Mouse (Mus musculus) heart, embryonic 16.5 days (tissue): ENCODE measurements at regions not wholly inside any gene's neighbourhood (a gene's known extent, or its start where the extent isn't known, plus 50 kb on each side); places are given as distances from the start of the nearest gene placed in this dataset.

Experiments
- ATAC-seq: fragments of 200-750 bp; cut with Nextera tagmentation; replicated peaks from 2 replicates; pipeline ENCODE4 v1.8.0; 2017; ENCODE audit warnings: moderate number of reproducible peaks; ENCODE audit not compliant: insufficient read depth, low FRiP score; ENCODE audit errors: extremely low read depth
- H3K27ac ChIP-seq: fragments of 300-500 bp; sonication (generic); 2 replicates; pipeline ENCODE4 v1.5.1; 2014; ENCODE audit warnings: mild to moderate bottlenecking, low read length, control low read depth, moderate library complexity
- H3K27me3 ChIP-seq: fragments of 300-500 bp; sonication (generic); 2 replicates; pipeline ENCODE4 v1.6.1; 2014; ENCODE audit warnings: low read length, mixed read lengths; ENCODE audit not compliant: control insufficient read depth, insufficient read depth
- H3K36me3 ChIP-seq: fragments of 300-500 bp; sonication (generic); 2 replicates; pipeline ENCODE4 v1.6.1; 2014; ENCODE audit not compliant: control insufficient read depth, insufficient read depth
- H3K4me1 ChIP-seq: fragments of 300-500 bp; sonication (generic); 2 replicates; pipeline ENCODE4 v1.6.1; 2014; ENCODE audit warnings: low read length, mixed read lengths; ENCODE audit not compliant: control insufficient read depth, insufficient read depth
- H3K4me2 ChIP-seq: fragments of 300-500 bp; sonication (generic); 2 replicates; pipeline ENCODE4 v1.6.1; 2014; ENCODE audit warnings: low read depth, mild to moderate bottlenecking, control low read depth, low read length
- H3K4me3 ChIP-seq: fragments of 300-500 bp; sonication (generic); 2 replicates; pipeline ENCODE4 v1.5.1; 2014; ENCODE audit warnings: mild to moderate bottlenecking, control low read depth, low read length
- H3K9ac ChIP-seq: fragments of 300-500 bp; sonication (generic); 2 replicates; pipeline ENCODE4 v1.6.1; 2014; ENCODE audit warnings: low read length, control low read depth
- H3K9me3 ChIP-seq: fragments of 300-500 bp; sonication (generic); replicated peaks from 2 replicates; pipeline ENCODE4 v1.6.1; 2016; ENCODE audit warnings: low read length; ENCODE audit not compliant: control insufficient read depth
- WGBS: fragments of 180-500 bp; shearing (Covaris S2); extraction: QIAGEN DNeasy Blood & Tissue Kit; methylation state at CpG from one replicate; pipeline ENCODE4 v1.1.7; 2014; 5-methylcytosine and 5-hydroxymethylcytosine counted together

DNA sequence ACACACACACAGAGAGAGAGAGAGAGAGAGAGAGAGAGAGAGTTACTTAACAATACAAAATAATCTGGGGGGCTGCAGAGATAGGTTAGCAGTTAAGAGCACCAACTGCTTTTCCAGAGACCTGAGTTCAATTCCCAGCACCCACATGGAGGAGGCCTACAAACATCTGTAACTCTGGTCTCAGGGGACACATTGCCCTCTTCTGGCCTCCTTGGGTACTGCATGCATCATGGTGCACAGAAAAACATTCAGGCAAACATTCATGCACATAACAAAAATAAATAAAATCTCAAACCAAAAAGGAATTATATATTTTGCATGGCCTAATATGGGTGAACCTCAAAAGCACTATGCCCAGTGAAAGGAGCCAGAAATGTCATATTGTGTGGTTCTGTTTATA is 161.6 kb downstream of the Kit start:
- Histone ChIP-seq H3K27ac (no peak overlapping the region), H3K4me2 (no peak overlapping the region), H3K9ac (no peak overlapping the region), H3K36me3 (peaks cover 5% of the 10 kb centered on the region; the same call in 1 of the 2 replicates), H3K4me3 (no peak overlapping the region), H3K9me3 (peaks cover 2% of the 10 kb centered on the region), H3K27me3 (no peaks in the 10 kb centered on the region; the same call in 1 of the 2 replicates), H3K4me1 (no peaks in the 10 kb centered on the region)
- no peak for ATAC-seq

DNA sequence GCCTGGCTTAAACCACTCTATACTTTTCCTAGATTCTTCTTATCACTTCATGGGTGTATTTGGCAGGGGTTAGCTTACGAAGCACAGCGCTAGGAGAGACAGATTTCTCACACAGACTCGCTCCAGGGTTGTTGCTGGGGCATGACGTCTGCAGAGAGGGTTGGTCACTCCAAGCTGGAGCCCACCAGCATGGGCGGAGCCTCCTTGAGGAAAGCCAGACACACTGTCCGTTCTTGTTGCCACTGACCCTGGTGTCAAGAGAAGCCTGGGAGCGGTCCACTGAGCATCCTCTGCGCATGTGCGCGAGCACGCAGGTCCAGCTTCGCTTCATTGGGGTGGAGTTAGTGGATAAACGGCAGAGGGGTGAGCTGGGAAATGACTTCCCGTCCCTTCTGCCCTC is 159.8 kb downstream of the Kit start:
- ATAC-seq: peak; percentile 86
- Histone ChIP-seq H3K4me3 (peak overlapping the region; percentile 17; the same call in 1 of the 2 replicates), H3K4me2 (peak overlapping the region; percentile 31; the same call in 1 of the 2 replicates)

DNA sequence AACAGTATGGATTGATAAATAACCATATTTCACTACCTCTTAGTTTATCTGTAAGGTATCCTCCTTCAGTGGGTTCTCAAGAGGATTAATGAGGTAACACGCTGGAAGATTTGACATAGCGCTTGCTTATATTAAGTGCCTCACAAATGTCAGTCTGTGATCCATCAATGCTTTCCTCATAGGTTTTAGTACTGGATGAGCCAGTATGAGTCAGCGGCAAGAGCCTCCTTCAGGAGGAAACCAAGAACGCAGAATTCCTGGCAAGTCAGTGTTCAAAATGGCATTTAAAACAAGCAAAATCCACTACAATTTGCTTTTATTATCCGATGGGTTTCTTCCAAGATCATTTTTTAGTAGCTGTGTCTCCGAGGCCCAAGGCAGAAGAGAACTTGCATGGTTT is 159.3 kb downstream of the Kit start:
- peaks cover 5% of the 10 kb centered on the region; the same call in 1 of the 2 replicates for H3K36me3 ChIP-seq
- no peaks in the 10 kb centered on the region for H3K27me3 ChIP-seq
- no peak overlapping the region for H3K4me2 ChIP-seq
- H3K9ac ChIP-seq: no peak overlapping the region
- H3K9me3 ChIP-seq: peaks cover 2% of the 10 kb centered on the region
- no peaks in the 10 kb centered on the region for H3K4me1 ChIP-seq
- ATAC-seq: no peak
- no peak overlapping the region for H3K27ac ChIP-seq
- 74% methylated on average over 6 of the region's 6 CpGs for WGBS
- no peak overlapping the region for H3K4me3 ChIP-seq

More for the DNA sequence above, 159.8 kb downstream of the Kit start:
- Histone ChIP-seq H3K4me1 (no peaks in the 10 kb centered on the region), H3K27me3 (no peaks in the 10 kb centered on the region; the same call in 1 of the 2 replicates), H3K36me3 (peaks cover 5% of the 10 kb centered on the region; the same call in 1 of the 2 replicates), H3K9ac (no peak overlapping the region), H3K27ac (peak overlapping the region; percentile 61), H3K9me3 (peaks cover 2% of the 10 kb centered on the region)
- 63% methylated on average over 14 of the region's 14 CpGs for whole genome bisulfite sequencing

DNA sequence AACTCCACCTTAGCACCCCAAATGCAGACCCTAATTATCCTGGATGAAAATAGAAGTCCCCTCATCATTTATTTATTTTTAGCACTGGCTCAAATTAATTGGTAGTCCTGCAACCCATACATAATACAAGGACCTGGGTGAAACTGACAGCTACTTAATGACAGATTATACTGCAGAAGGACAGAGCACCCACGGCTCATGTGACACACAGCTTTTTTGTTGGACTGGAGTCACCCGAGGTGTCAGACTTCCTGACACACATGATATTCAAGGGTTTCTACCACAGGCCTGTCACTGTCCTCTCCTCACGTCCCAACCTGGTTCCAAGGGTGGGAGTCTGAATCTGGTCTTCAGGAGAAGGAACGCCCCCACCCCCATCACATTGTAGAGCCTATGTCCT is 156.5 kb downstream of the Kit start:
- no peak overlapping the region for H3K4me3 ChIP-seq
- H3K27me3 ChIP-seq: no peaks in the 10 kb centered on the region
- no peak for ATAC-seq
- 53% methylated on average over 4 of the region's 4 CpGs for WGBS
- H3K9me3 ChIP-seq: peaks cover under 1% of the 10 kb centered on the region
- H3K27ac ChIP-seq: no peak overlapping the region
- H3K9ac ChIP-seq: no peak overlapping the region
- H3K4me2 ChIP-seq: no peak overlapping the region
- H3K4me1 ChIP-seq: no peaks in the 10 kb centered on the region
- H3K36me3 ChIP-seq: no peaks in the 10 kb centered on the region

DNA sequence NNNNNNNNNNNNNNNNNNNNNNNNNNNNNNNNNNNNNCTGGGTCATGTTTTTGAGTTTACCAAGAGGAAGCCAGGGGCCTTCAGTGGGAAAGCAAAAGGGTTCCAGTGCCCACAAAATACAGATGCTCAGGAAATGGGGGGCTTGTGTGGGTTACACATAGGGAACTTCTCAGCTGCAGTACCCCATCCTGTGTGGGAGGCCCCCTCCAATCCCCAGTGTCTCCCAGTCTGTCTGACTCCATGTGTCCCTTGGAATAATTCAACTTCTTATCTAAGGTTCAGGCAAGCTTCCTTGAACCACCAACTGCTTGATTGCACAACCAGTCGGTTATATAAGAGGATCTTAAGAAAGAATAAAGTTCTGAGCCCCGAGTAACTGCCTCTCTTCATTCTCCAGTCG is 156.0 kb downstream of the Kit start:
- Histone ChIP-seq H3K9ac (no peak overlapping the region), H3K9me3 (no peaks in the 10 kb centered on the region), H3K36me3 (no peaks in the 10 kb centered on the region), H3K27me3 (no peaks in the 10 kb centered on the region), H3K4me1 (no peaks in the 10 kb centered on the region), H3K4me3 (no peak overlapping the region), H3K4me2 (no peak overlapping the region), H3K27ac (no peak overlapping the region)
- no peak for ATAC-seq
- WGBS: 51% methylated on average over 3 of the region's 3 CpGs

DNA sequence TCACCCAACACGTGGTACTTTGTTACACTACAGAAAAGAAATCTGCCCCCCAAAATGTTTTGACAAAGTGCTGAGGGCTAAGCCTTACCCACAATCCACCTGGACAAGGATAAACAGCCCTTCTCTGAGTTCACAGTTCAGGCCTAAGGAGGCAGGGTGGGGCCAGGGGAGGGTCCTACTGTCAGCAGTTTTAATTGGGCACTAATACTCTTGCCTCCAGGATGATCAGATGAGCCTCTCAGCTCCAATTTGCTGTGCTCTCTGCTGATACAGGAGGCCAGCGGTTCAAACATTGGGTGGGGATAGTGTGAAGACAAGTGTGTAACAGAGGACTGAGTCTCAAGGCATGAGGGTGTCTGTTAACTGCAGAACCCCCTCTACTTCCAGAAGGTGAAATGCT is 146.6 kb downstream of the Kit start:
- Histone ChIP-seq H3K27me3 (no peaks in the 10 kb centered on the region), H3K27ac (no peak overlapping the region), H3K9me3 (no peaks in the 10 kb centered on the region), H3K4me2 (no peak overlapping the region), H3K4me1 (peaks cover 6% of the 10 kb centered on the region; the same call in 1 of the 2 replicates), H3K9ac (no peak overlapping the region), H3K4me3 (no peak overlapping the region), H3K36me3 (no peaks in the 10 kb centered on the region)
- ATAC-seq: no peak
- WGBS: 77% methylated on average over 2 of the region's 2 CpGs

DNA sequence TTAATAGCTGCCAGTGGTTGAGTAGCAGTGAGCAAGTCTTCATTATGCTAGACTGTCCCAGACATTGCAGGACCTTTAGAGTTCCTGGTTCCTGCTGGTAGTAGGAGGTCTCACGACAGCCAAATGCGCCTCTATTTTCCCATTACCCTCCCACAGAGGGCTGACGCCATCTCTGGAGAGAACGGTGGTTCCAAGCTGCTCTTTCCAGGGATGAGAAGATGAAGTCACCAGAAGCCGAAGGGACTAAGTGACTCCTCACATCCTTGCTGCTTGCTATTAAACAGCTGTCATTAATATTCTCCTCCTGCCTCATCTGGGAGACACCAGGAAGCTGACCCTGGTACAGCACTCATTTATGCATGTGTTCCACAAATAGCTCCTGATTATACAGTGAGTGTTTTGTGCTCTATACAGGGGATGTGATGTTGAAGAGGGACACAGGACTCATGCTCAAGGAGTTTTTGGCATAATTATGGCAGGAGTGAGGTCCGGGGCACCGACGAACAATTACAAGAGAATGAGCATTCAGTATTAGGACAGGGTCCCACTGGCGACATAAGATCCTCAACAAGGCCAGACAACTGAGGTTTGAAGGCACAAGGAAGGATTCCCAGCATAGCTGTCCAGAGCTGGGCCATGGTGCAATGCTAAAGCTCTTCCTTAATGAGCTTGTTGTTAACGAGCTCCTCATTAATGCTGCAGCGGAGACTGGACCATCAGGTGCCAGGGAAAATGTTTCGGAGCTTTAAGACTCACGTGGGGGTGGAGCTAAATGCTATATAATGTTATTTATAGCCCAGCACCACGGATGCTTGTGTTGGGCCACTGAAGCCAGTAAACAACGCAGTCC is 145.6 kb downstream of the Kit start:
- ATAC-seq: 0 out of 2 replicates have a peak, but pooled peaks have one; percentile 41
- no peaks in the 10 kb centered on the region for H3K27me3 ChIP-seq
- H3K27ac ChIP-seq: no peak overlapping the region
- no peaks in the 10 kb centered on the region for H3K36me3 ChIP-seq
- H3K9me3 ChIP-seq: no peaks in the 10 kb centered on the region
- H3K4me2 ChIP-seq: no peak overlapping the region
- H3K4me3 ChIP-seq: no peak overlapping the region
- no peak overlapping the region for H3K9ac ChIP-seq
- 74% methylated on average over 15 of the region's 15 CpGs for WGBS
- peaks cover 6% of the 10 kb centered on the region; the same call in 1 of the 2 replicates for H3K4me1 ChIP-seq

DNA sequence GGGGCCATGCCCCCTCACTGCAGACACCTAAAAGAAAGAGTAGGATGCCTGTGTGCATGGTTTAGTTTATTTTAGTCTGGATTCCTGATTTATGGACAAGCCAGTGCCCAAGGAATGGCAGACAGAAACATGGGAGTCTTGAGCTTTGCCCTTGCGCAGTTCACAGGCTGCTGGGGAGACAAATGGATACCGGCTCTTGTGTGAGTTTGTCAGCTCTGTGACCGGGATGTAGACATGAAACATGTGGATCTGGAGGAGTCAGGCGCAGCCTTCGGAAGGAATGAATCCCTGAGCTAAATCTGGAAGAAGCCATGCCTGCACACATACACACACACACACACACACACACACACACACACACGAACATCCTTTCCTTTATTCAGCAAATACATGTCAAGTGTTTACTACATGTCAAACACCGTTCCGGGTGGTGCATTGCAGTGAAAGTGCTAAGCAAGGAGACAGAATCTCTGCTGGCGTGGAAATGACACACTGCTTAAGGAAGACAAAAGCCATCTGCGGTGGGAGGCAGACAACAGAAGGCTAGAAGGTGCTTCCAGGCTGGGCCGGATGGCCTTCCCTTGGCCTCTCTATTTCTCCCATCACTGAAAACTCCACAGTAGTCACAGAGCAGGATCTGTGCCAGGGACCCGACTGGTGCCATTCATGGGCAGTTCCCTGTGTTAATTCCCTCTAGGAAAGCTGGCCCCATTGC is 144.0 kb downstream of the Kit start:
- H3K27ac ChIP-seq: no peak overlapping the region
- H3K4me1 ChIP-seq: peaks cover 6% of the 10 kb centered on the region; the same call in 1 of the 2 replicates
- no peak for ATAC-seq
- no peak overlapping the region for H3K4me2 ChIP-seq
- WGBS: 68% methylated on average over 12 of the region's 12 CpGs
- no peak overlapping the region for H3K4me3 ChIP-seq
- H3K9ac ChIP-seq: no peak overlapping the region
- no peaks in the 10 kb centered on the region for H3K27me3 ChIP-seq
- no peaks in the 10 kb centered on the region for H3K9me3 ChIP-seq
- no peaks in the 10 kb centered on the region for H3K36me3 ChIP-seq
